Mouse (Mus musculus) thymus, adult 2 months (tissue): ENCODE data around the gene Pbxip1. TPM values are rescaled to one million over a fixed set of nuclear protein-coding genes. Genes with fewer than 3 reads are reported as not detected.

Experiments used
- DNase-seq: peaks from one replicate; pipeline ENCODE4 v3.0.0; 2021
- H3K27ac ChIP-seq: fragments of 200-500 bp; 2 replicates; pipeline ENCODE4 v1.5.1; 2012; ENCODE audit warnings: low read length, control low read depth; ENCODE audit not compliant: control insufficient read depth, insufficient read depth
- H3K27me3 ChIP-seq: fragments of 200-500 bp; 2 replicates; pipeline ENCODE4 v1.6.1; 2012; ENCODE audit warnings: mild to moderate bottlenecking, low read length, moderate library complexity, mixed read lengths; ENCODE audit not compliant: control insufficient read depth, insufficient read depth
- H3K36me3 ChIP-seq: fragments of 200-500 bp; 2 replicates; pipeline ENCODE4 v1.6.1; 2012; ENCODE audit warnings: mild to moderate bottlenecking, low read length, moderate library complexity; ENCODE audit not compliant: control insufficient read depth, insufficient read depth
- H3K4me1 ChIP-seq: fragments of 200-500 bp; replicated peaks from 2 replicates; pipeline ENCODE4 v1.6.1; 2012; ENCODE audit warnings: low read length; ENCODE audit not compliant: control insufficient read depth, insufficient read depth
- H3K4me3 ChIP-seq: fragments of 200-500 bp; 2 replicates; pipeline ENCODE4 v1.5.1; 2012; ENCODE audit warnings: mild to moderate bottlenecking, low read length, control low read depth, moderate library complexity; ENCODE audit not compliant: control insufficient read depth, insufficient read depth
- CTCF ChIP-seq: fragments of 200-500 bp; IDR thresholded peaks from 2 replicates; pipeline ENCODE4 v1.5.1; 2012; ENCODE audit warnings: mild to moderate bottlenecking, control low read depth, low read length, moderate library complexity, borderline replicate concordance; ENCODE audit not compliant: control insufficient read depth, poor library complexity, insufficient read depth; ENCODE audit errors: extremely low read depth
- POLR2A ChIP-seq: fragments of 200-500 bp; IDR thresholded peaks from 2 replicates; pipeline ENCODE4 v1.6.1; 2012; ENCODE audit warnings: mild to moderate bottlenecking, low read length, control low read depth, moderate library complexity; ENCODE audit not compliant: control insufficient read depth, poor library complexity, insufficient read depth; ENCODE audit errors: extremely low read depth
- WGBS: fragments of 180-500 bp; shearing (Covaris S2); methylation state at CpG from one replicate; pipeline ENCODE4 v1.1.7; 2018; 5-methylcytosine and 5-hydroxymethylcytosine counted together
- polyA plus RNA-seq: library from polyadenylated mRNA; depleted of rRNA; stranded (reverse); fragments of >200 nt; gene quantifications from 2 replicates; pipeline ENCODE4 v1.2.3, GENCODE M21; 2012

The Pbxip1 gene
- polyA plus RNA-seq, 1 experiment, result 41.6 TPM

- DNase-seq, result no peak
- TF ChIP-seq POLR2A (no peak), CTCF (no peak)
Observed at GRCm38 (mm10) chr3:89479055-89479454, 42.5 kb downstream of the Pbxip1 start.

GRCm38 (mm10) chr3:89481488-89481887 lies 45.0 kb downstream of the Pbxip1 start:
- no peaks in the 10 kb centered on the region for H3K27me3 ChIP-seq
- no peaks in the 10 kb centered on the region for H3K36me3 ChIP-seq
- WGBS, result 54% methylated on average over 2 of the region's 2 CpGs
- no peak overlapping the region for H3K27ac ChIP-seq
- no peaks in the 10 kb centered on the region for H3K4me1 ChIP-seq
- DNase-seq, result peak; percentile 52
- TF ChIP-seq POLR2A, result no peak
- no peak for TF ChIP-seq CTCF
- no peak overlapping the region for H3K4me3 ChIP-seq

More at GRCm38 (mm10) chr3:89479055-89479454, 42.5 kb downstream of the Pbxip1 start:
- H3K27me3 ChIP-seq, result no peaks in the 10 kb centered on the region
- no peaks in the 10 kb centered on the region for H3K36me3 ChIP-seq
- 86% methylated on average over 6 of the region's 6 CpGs for WGBS
- H3K4me3 ChIP-seq, result no peak overlapping the region
- no peak overlapping the region for H3K27ac ChIP-seq
- no peaks in the 10 kb centered on the region for H3K4me1 ChIP-seq

GRCm38 (mm10) chr3:89482249-89482648 lies 45.7 kb downstream of the Pbxip1 start:
- H3K27me3 ChIP-seq, result no peaks in the 10 kb centered on the region; the same call in 1 of the 2 replicates
- DNase-seq, result no peak
- H3K36me3 ChIP-seq, result no peaks in the 10 kb centered on the region
- H3K27ac ChIP-seq, result no peak overlapping the region
- H3K4me1 ChIP-seq, result no peaks in the 10 kb centered on the region
- no peak overlapping the region for H3K4me3 ChIP-seq
- 83% methylated on average over 5 of the region's 5 CpGs for WGBS
- TF ChIP-seq POLR2A (no peak), CTCF (no peak)

GRCm38 (mm10) chr3:89484766-89485524 lies 48.4 kb downstream of the Pbxip1 start:
- Histone ChIP-seq H3K36me3 (no peaks in the 10 kb centered on the region), H3K27me3 (no peaks in the 10 kb centered on the region; the same call in 1 of the 2 replicates), H3K4me1 (no peaks in the 10 kb centered on the region), H3K27ac (no peak overlapping the region), H3K4me3 (no peak overlapping the region)
- 21% methylated on average over 24 of the region's 24 CpGs for WGBS
- DNase-seq, result peak; percentile 80
- TF ChIP-seq CTCF (peak; percentile 97), POLR2A (no peak)

- TF ChIP-seq CTCF (no peak), POLR2A (no peak)
- WGBS, result 86% methylated on average over 8 of the region's 8 CpGs
- Histone ChIP-seq H3K36me3 (no peaks in the 10 kb centered on the region), H3K27ac (no peak overlapping the region), H3K4me3 (no peak overlapping the region), H3K27me3 (no peaks in the 10 kb centered on the region; the same call in 1 of the 2 replicates), H3K4me1 (no peaks in the 10 kb centered on the region)
- DNase-seq, result no peak
Observed at GRCm38 (mm10) chr3:89486111-89486510, 49.6 kb downstream of the Pbxip1 start.

- H3K27ac ChIP-seq, result no peak overlapping the region
- DNase-seq, result no peak
- H3K36me3 ChIP-seq, result no peaks in the 10 kb centered on the region
Observed at GRCm38 (mm10) chr3:89486916-89487702, 50.6 kb downstream of the Pbxip1 start.

More at GRCm38 (mm10) chr3:89486916-89487702, 50.6 kb downstream of the Pbxip1 start:
- no peak for TF ChIP-seq POLR2A
- TF ChIP-seq CTCF, result no peak
- 66% methylated on average over 20 of the region's 20 CpGs for WGBS
- Histone ChIP-seq H3K27me3 (no peaks in the 10 kb centered on the region; the same call in 1 of the 2 replicates), H3K4me1 (no peaks in the 10 kb centered on the region), H3K4me3 (no peak overlapping the region)
